Mouse (Mus musculus): ENCODE data around the gene Caly.

The Caly gene

GRCm38 (mm10) chr7:140042728-140043127 lies 39.6 kb downstream of the Caly start:
- DNase-seq (ENCODE audit: low read depth, low spot score): no peak

GRCm38 (mm10) chr7:140037171-140037555 lies 45.2 kb downstream of the Caly start:
- no peak for DNase-seq (ENCODE audit: low read depth, low spot score)

GRCm38 (mm10) chr7:140036281-140037170 lies 45.8 kb downstream of the Caly start, which contains the start of the genes Zfp511 and Tubgcp2:
TSS of gene Zfp511 (plus strand) at chr7:140036391.
TSS of gene Tubgcp2 (minus strand) at chr7:140036669.
- peak; percentile 93 for DNase-seq (ENCODE audit: low read depth, low spot score)

- no peak for DNase-seq (ENCODE audit: low read depth, low spot score)
Measured at GRCm38 (mm10) chr7:140035456-140035855, 46.9 kb downstream of the Caly start.

GRCm38 (mm10) chr7:140033386-140033785 lies 49.0 kb downstream of the Caly start:
- no peak for DNase-seq (ENCODE audit: low read depth, low spot score)

- DNase-seq (ENCODE audit: low read depth, low spot score): no peak
Measured at GRCm38 (mm10) chr7:140032366-140032765, 50.0 kb downstream of the Caly start.

GRCm38 (mm10) chr7:140031771-140032170 lies 50.6 kb downstream of the Caly start:
- no peak for DNase-seq (ENCODE audit: low read depth, low spot score)
